Mouse (Mus musculus) heart, postnatal 25 days (tissue): ENCODE results near the gene M1ap. TPM values are rescaled to one million over a fixed set of nuclear protein-coding genes. Genes with fewer than 3 reads are reported as not detected.

Source experiments
- DNase-seq: peaks from one replicate; pipeline ENCODE4 v3.0.0; 2022; ENCODE audit warnings: low spot score
- intact Hi-C: fragments of 180-260 bp; cut with DNase I; formaldehyde crosslinking; loops from one replicate; pipeline ENCODE4 v1.15.1; 2025
- microRNA-seq: library from miRNA; unstranded; fragments of <30 nt; microRNA quantifications from one replicate; pipeline ENCODE4 v1.2.0, GENCODE M21; 2022
- total RNA-seq, 2 experiments: library from RNA; stranded (reverse); gene quantifications; 2 replicates each; pipeline ENCODE4 v1.2.3; 2021

Gene M1ap
- total RNA-seq, 2 experiments from 2014 or later, result 0.17 TPM; not detected in 1

- intact Hi-C loops, result loop anchor here (2.0 kb wide), 1 partner anchor 76 kb away; no protein-coding TSS in a partner anchor
- DNase-seq, result no peak
Observed at GRCm38 (mm10) chr6:83066441-83066840, 119.7 kb downstream of the M1ap start.

- intact Hi-C loops, result no loop called here
- no peak for DNase-seq
Observed at GRCm38 (mm10) chr6:83068221-83068620, 121.5 kb downstream of the M1ap start.

- intact Hi-C loops, result no loop called here
- DNase-seq, result no peak
Observed at GRCm38 (mm10) chr6:83068706-83069487, 122.2 kb downstream of the M1ap start.

- intact Hi-C loops, result no loop called here
- DNase-seq, result no peak
Observed at GRCm38 (mm10) chr6:83069488-83070246, 123.0 kb downstream of the M1ap start.

- intact Hi-C loops, result no loop called here
- no peak for DNase-seq
Observed at GRCm38 (mm10) chr6:83070247-83070310, 123.4 kb downstream of the M1ap start, which contains the start of gene Tlx2. Gene Tlx2 (minus strand): TSS chr6:83070293.

GRCm38 (mm10) chr6:83070311-83071219 is 123.9 kb downstream of the M1ap start:
- intact Hi-C loops, result no loop called here
- DNase-seq, result no peak

GRCm38 (mm10) chr6:83071220-83071619 is 124.5 kb downstream of the M1ap start:
- DNase-seq, result no peak
- intact Hi-C loops, result no loop called here

- intact Hi-C loops, result no loop called here
Observed at GRCm38 (mm10) chr6:83074979-83075378, 128.3 kb downstream of the M1ap start.

GRCm38 (mm10) chr6:83077630-83078323 is 131.1 kb downstream of the M1ap start, which contains the start of gene Pcgf1:
Gene Pcgf1 (plus strand): TSS chr6:83077869.
- no peak for DNase-seq
- intact Hi-C loops, result loop anchor here (2.0 kb wide), 1 partner anchor 81 kb away; no protein-coding TSS in a partner anchor

More at GRCm38 (mm10) chr6:83074979-83075378, 128.3 kb downstream of the M1ap start:
- no peak for DNase-seq

- peak; percentile 98 for DNase-seq
- intact Hi-C loops, result no loop called here
Observed at GRCm38 (mm10) chr6:83078324-83078858, 131.7 kb downstream of the M1ap start.

Small RNA genes lying within 50 kb of the gene (microRNA-seq; reads per million reads assigned to microRNA genes)
- 0.83 reads per million for gene Mir7040

Other genes with a start within 250 kb of the M1ap start
- 10 to 100 TPM; 16.8 to 21.0 TPM for gene Pole4, start 241.5 kb upstream of the M1ap start, total RNA-seq
- 100 to 1,000 TPM; 268 to 296 TPM for gene Hk2, start 172.4 kb upstream of the M1ap start, total RNA-seq
- under 1 TPM; 0.34 to 0.47 TPM for gene Sema4f, start 7.1 kb upstream of the M1ap start, total RNA-seq
- gene Dok1, start 86.6 kb downstream of the M1ap start, total RNA-seq, result 1 to 10 TPM; 2.9 to 3.2 TPM
- gene Loxl3, start 87.3 kb downstream of the M1ap start, total RNA-seq, result 1 to 10 TPM; 2.0 to 4.2 TPM
- 10 to 100 TPM; 65.5 to 73.0 TPM for gene Aup1, start 107.6 kb downstream of the M1ap start, total RNA-seq
- gene Htra2, start 108.4 kb downstream of the M1ap start, total RNA-seq, result 10 to 100 TPM; 31.8 to 33.9 TPM
- gene Dqx1, start 110.9 kb downstream of the M1ap start, total RNA-seq, result under 1 TPM; 0.36 to 0.52 TPM
- not detected for gene Tlx2, start 123.4 kb downstream of the M1ap start, total RNA-seq
- gene Pcgf1, start 131.0 kb downstream of the M1ap start, total RNA-seq, result 1 to 10 TPM; 8.0 to 9.6 TPM
- gene Lbx2, start 139.5 kb downstream of the M1ap start, total RNA-seq, result 1 to 10 TPM; 1.3 TPM
- gene Ccdc142, start 154.7 kb downstream of the M1ap start, total RNA-seq, result 1 to 10 TPM; 1.4 to 1.7 TPM
- gene Gm42688, start 154.7 kb downstream of the M1ap start, total RNA-seq, result 1 to 10 TPM in 1 of 2 experiments, under 1 TPM in 1; 0.99 to 1.6 TPM
- gene Mrpl53, start 162.1 kb downstream of the M1ap start, total RNA-seq, result 100 to 1,000 TPM; 127 to 151 TPM
- 1 to 10 TPM; 8.4 to 9.0 TPM for gene Mogs, start 168.6 kb downstream of the M1ap start, total RNA-seq
- 10 to 100 TPM; 72.5 to 74.0 TPM for gene Wbp1, start 174.7 kb downstream of the M1ap start, total RNA-seq
- 10 to 100 TPM in 1 of 2 experiments, 1 to 10 TPM in 1; 7.0 to 12.7 TPM for gene Ino80b, start 178.5 kb downstream of the M1ap start, total RNA-seq
- gene Rtkn, start 188.6 kb downstream of the M1ap start, total RNA-seq, result 1 to 10 TPM; 2.8 to 5.4 TPM
- 1 to 10 TPM; 1.0 to 2.3 TPM for gene Wdr54, start 209.5 kb downstream of the M1ap start, total RNA-seq
- under 1 TPM in 1 of 2 experiments, not detected in 1; 0.17 TPM for gene 1700003E16Rik, start 209.5 kb downstream of the M1ap start, total RNA-seq
- 100 to 1,000 TPM; 134 to 136 TPM for gene Dctn1, start 219.0 kb downstream of the M1ap start, total RNA-seq